16 mouse cellular contexts compared by ENCODE assay signal in genomic region chr4:142956832-142957429, GRCm38 (mm10).
DNase-seq lines count a peak whose midpoint lies in the region; ATAC-seq and TF ChIP-seq lines count a peak whose summit lies in the region.
"Had no signal": no experiment of that assay in that cellular context is flagged by ENCODE, and none has a peak within 500 bp of the region (broad histone marks: within the 10 kb centered on the region; RNA-seq: fewer than 3 reads in every experiment).

No protein-coding gene starts in this region.

- DNase-seq in hindbrain, embryonic 11.5 days (ENCODE audit: low spot score) = peak; percentile 65
- DNase-seq in hindbrain, embryonic 10.5 days (ENCODE audit: low spot score) = no peak
- peak; percentile 49 for DNase-seq in embryo, embryonic 11 days
- peak; percentile 86 for DNase-seq in hindbrain, postnatal 0 days (ENCODE audit: low spot score)
- no peak for DNase-seq in cerebellum, adult 8-10 months
- DNase-seq in embryonic facial prominence, embryonic 10.5 days (ENCODE audit: low spot score) = no peak
- DNase-seq: heart, adult 2 months; heart, postnatal 36 days; kidney, adult 9 months; right cerebral cortex, postnatal 14 days had no signal

- no peak overlapping the region for H3K4me2 ChIP-seq in hindbrain, embryonic 11.5 days (replicated peaks; ENCODE audit: low read depth, low read length)
- 0 out of 2 replicates have a peak overlapping the region, but pooled peaks have one; percentile 3 for H3K4me2 ChIP-seq in hindbrain, postnatal 0 days (ENCODE audit: low read depth, low read length)
- no peak overlapping the region for H3K4me2 ChIP-seq in neural tube, embryonic 12.5 days (replicated peaks)
- H3K4me2 ChIP-seq: embryonic facial prominence, embryonic 13.5 days; limb, embryonic 15.5 days; lung, embryonic 15.5 days had no signal

- H3K9me3 ChIP-seq in hindbrain, embryonic 11.5 days (ENCODE audit: control insufficient read depth, low read length) = no peaks in the 10 kb centered on the region
- 0 out of 2 replicates have a peak, but pooled peaks cover 4% of the 10 kb centered on the region for H3K9me3 ChIP-seq in hindbrain, embryonic 10.5 days
- H3K9me3 ChIP-seq in hindbrain, postnatal 0 days (ENCODE audit: low read length) = no peaks in the 10 kb centered on the region
- H3K9me3 ChIP-seq in neural tube, embryonic 12.5 days = 0 out of 2 replicates have a peak, but pooled peaks cover 5% of the 10 kb centered on the region
- H3K9me3 ChIP-seq in embryonic facial prominence, embryonic 10.5 days = 0 out of 2 replicates have a peak, but pooled peaks cover 3% of the 10 kb centered on the region
- H3K9me3 ChIP-seq: embryonic facial prominence, embryonic 13.5 days; limb, embryonic 15.5 days; lung, embryonic 15.5 days had no signal

- no peak overlapping the region for H3K4me3 ChIP-seq in hindbrain, embryonic 11.5 days (ENCODE audit: low read depth, low read length)
- H3K4me3 ChIP-seq in hindbrain, embryonic 10.5 days = no peak overlapping the region
- H3K4me3 ChIP-seq in hindbrain, postnatal 0 days (ENCODE audit: low read length) = no peak overlapping the region
- H3K4me3 ChIP-seq in neural tube, embryonic 12.5 days = no peak overlapping the region
- H3K4me3 ChIP-seq in embryonic facial prominence, embryonic 10.5 days = no peak overlapping the region
- H3K4me3 ChIP-seq: embryonic facial prominence, embryonic 13.5 days; heart, adult 2 months; left cerebral cortex, adult 2 months; limb, embryonic 15.5 days; lung, embryonic 15.5 days had no signal

- H3K36me3 ChIP-seq in hindbrain, embryonic 11.5 days (ENCODE audit: control insufficient read depth, insufficient read depth, low read length) = no peaks in the 10 kb centered on the region
- H3K36me3 ChIP-seq in hindbrain, embryonic 10.5 days = no peaks in the 10 kb centered on the region
- H3K36me3 ChIP-seq in hindbrain, postnatal 0 days (ENCODE audit: insufficient read depth, low read length) = no peaks in the 10 kb centered on the region
- no peaks in the 10 kb centered on the region for H3K36me3 ChIP-seq in neural tube, embryonic 12.5 days
- no peaks in the 10 kb centered on the region for H3K36me3 ChIP-seq in embryonic facial prominence, embryonic 10.5 days (replicated peaks)
- H3K36me3 ChIP-seq: embryonic facial prominence, embryonic 13.5 days; limb, embryonic 15.5 days; lung, embryonic 15.5 days had no signal

- no peaks in the 10 kb centered on the region for H3K27me3 ChIP-seq in hindbrain, embryonic 11.5 days (ENCODE audit: control insufficient read depth, insufficient read depth, low read length)
- no peaks in the 10 kb centered on the region for H3K27me3 ChIP-seq in hindbrain, embryonic 10.5 days (ENCODE audit: insufficient read depth, poor library complexity, severe bottlenecking)
- no peaks in the 10 kb centered on the region for H3K27me3 ChIP-seq in hindbrain, postnatal 0 days (ENCODE audit: insufficient read depth, low read length)
- H3K27me3 ChIP-seq in neural tube, embryonic 12.5 days (replicated peaks) = no peaks in the 10 kb centered on the region
- H3K27me3 ChIP-seq in embryonic facial prominence, embryonic 10.5 days (replicated peaks; ENCODE audit: low read depth, poor library complexity, severe bottlenecking) = no peaks in the 10 kb centered on the region; the same call in 1 of the 2 replicates
- H3K27me3 ChIP-seq: embryonic facial prominence, embryonic 13.5 days; limb, embryonic 15.5 days; lung, embryonic 15.5 days had no signal

- H3K27ac ChIP-seq in hindbrain, embryonic 11.5 days (ENCODE audit: low read depth, low read length) = no peak overlapping the region
- H3K27ac ChIP-seq in hindbrain, embryonic 10.5 days = no peak overlapping the region
- H3K27ac ChIP-seq in hindbrain, postnatal 0 days = peak overlapping the region; percentile 49; the same call in 1 of the 2 replicates
- no peak overlapping the region for H3K27ac ChIP-seq in neural tube, embryonic 12.5 days
- H3K27ac ChIP-seq in embryonic facial prominence, embryonic 10.5 days (replicated peaks) = no peak overlapping the region
- H3K27ac ChIP-seq: embryonic facial prominence, embryonic 13.5 days; heart, adult 2 months; left cerebral cortex, adult 2 months; limb, embryonic 15.5 days; lung, embryonic 15.5 days had no signal

- no peak overlapping the region for H3K9ac ChIP-seq in hindbrain, embryonic 11.5 days (ENCODE audit: low read depth, low read length)
- H3K9ac ChIP-seq in hindbrain, postnatal 0 days (replicated peaks; ENCODE audit: low read length) = no peak overlapping the region
- no peak overlapping the region for H3K9ac ChIP-seq in neural tube, embryonic 12.5 days
- H3K9ac ChIP-seq: embryonic facial prominence, embryonic 13.5 days; limb, embryonic 15.5 days; lung, embryonic 15.5 days had no signal

- WGBS in hindbrain, embryonic 11.5 days = 55% methylated on average over 8 of the region's 8 CpGs
- WGBS in hindbrain, embryonic 10.5 days = 60% methylated on average over 8 of the region's 8 CpGs
- 29% methylated on average over 8 of the region's 8 CpGs for WGBS in hindbrain, postnatal 0 days
- 49% methylated on average over 8 of the region's 8 CpGs for WGBS in neural tube, embryonic 12.5 days
- WGBS in embryonic facial prominence, embryonic 10.5 days = 66% methylated on average over 8 of the region's 8 CpGs

- no peak for TF ChIP-seq CTCF in hindbrain, postnatal 0 days (IDR thresholded peaks at IDR 0.05; ENCODE audit: low read depth)

- peak; percentile 78 for ATAC-seq in hindbrain, embryonic 11.5 days (ENCODE audit: low FRiP score)
- peak; percentile 75; the same call in 1 of the 2 replicates for ATAC-seq in hindbrain, postnatal 0 days
- 0 out of 2 replicates have a peak, but pooled peaks have one; percentile 53 for ATAC-seq in neural tube, embryonic 12.5 days (ENCODE audit: low FRiP score, low read depth)
- ATAC-seq in activated CD4-positive, CD25-positive, alpha-beta regulatory T cell, adult 4 months = no peak

- H3K4me1 ChIP-seq in hindbrain, embryonic 11.5 days (replicated peaks; ENCODE audit: control insufficient read depth, insufficient read depth, low read length) = no peaks in the 10 kb centered on the region; the same call in 1 of the 2 replicates
- peaks cover 19% of the 10 kb centered on the region for H3K4me1 ChIP-seq in hindbrain, embryonic 10.5 days (replicated peaks)
- 0 out of 2 replicates have a peak, but pooled peaks cover 5% of the 10 kb centered on the region for H3K4me1 ChIP-seq in hindbrain, postnatal 0 days (ENCODE audit: insufficient read depth, low read length)
- peaks cover 10% of the 10 kb centered on the region for H3K4me1 ChIP-seq in neural tube, embryonic 12.5 days
- H3K4me1 ChIP-seq in embryonic facial prominence, embryonic 10.5 days = peaks cover 7% of the 10 kb centered on the region; the same call in 1 of the 2 replicates
- H3K4me1 ChIP-seq: embryonic facial prominence, embryonic 13.5 days; limb, embryonic 15.5 days; lung, embryonic 15.5 days had no signal

Comparison
In these comparisons a context has a peak if more than half of its experiments do, and no peak if none do; other contexts are left out.
1. DNase-seq: peak in hindbrain, embryonic 11.5 days (single experiment), embryo, embryonic 11 days (single experiment) and hindbrain, postnatal 0 days (single experiment); none in hindbrain, embryonic 10.5 days (single experiment), cerebellum, adult 8-10 months (single experiment) and embryonic facial prominence, embryonic 10.5 days (single experiment).